Mouse (Mus musculus) liver, embryonic 12.5 days (tissue): ENCODE results near the gene Vps8. TPM values are rescaled to one million over a fixed set of nuclear protein-coding genes. Genes with fewer than 3 reads are reported as not detected.

ENCODE experiments used
- ATAC-seq: fragments of 200-750 bp; cut with Nextera tagmentation; 2 replicates; pipeline ENCODE4 v1.8.0; 2017; ENCODE audit warnings: moderate number of reproducible peaks, mild to moderate bottlenecking, moderate library complexity
- H3K27ac ChIP-seq: fragments of 300-500 bp; sonication (generic); 2 replicates; pipeline ENCODE4 v1.5.1; 2016; ENCODE audit warnings: mild to moderate bottlenecking
- H3K27me3 ChIP-seq: fragments of 300-500 bp; sonication (generic); replicated peaks from 2 replicates; pipeline ENCODE4 v1.6.1; 2016; ENCODE audit warnings: mild to moderate bottlenecking, moderate library complexity
- H3K36me3 ChIP-seq: fragments of 300-500 bp; sonication (generic); 2 replicates; pipeline ENCODE4 v1.6.1; 2016; ENCODE audit warnings: mild to moderate bottlenecking, moderate library complexity
- H3K4me1 ChIP-seq: fragments of 300-500 bp; sonication (generic); 2 replicates; pipeline ENCODE4 v1.6.1; 2016
- H3K4me2 ChIP-seq: fragments of 300-500 bp; sonication (generic); 2 replicates; pipeline ENCODE4 v1.6.1; 2016; ENCODE audit warnings: mild to moderate bottlenecking, moderate library complexity
- H3K4me3 ChIP-seq: fragments of 300-500 bp; sonication (generic); 2 replicates; pipeline ENCODE4 v1.5.1; 2016; ENCODE audit warnings: mild to moderate bottlenecking, moderate library complexity
- H3K9ac ChIP-seq: fragments of 300-500 bp; sonication (generic); 2 replicates; pipeline ENCODE4 v1.6.1; 2016; ENCODE audit warnings: mild to moderate bottlenecking, moderate library complexity
- H3K9me3 ChIP-seq: fragments of 300-500 bp; sonication (generic); replicated peaks from 2 replicates; pipeline ENCODE4 v1.6.1; 2016; ENCODE audit warnings: mild to moderate bottlenecking, moderate library complexity
- WGBS: fragments of 180-500 bp; shearing (Covaris S2); methylation state at CpG from one replicate; pipeline ENCODE4 v1.1.7; 2016; ENCODE audit not compliant: insufficient replicate concordance; 5-methylcytosine and 5-hydroxymethylcytosine counted together
- polyA plus RNA-seq: library from polyadenylated mRNA; unstranded; fragments of >200 nt; fragmentation: Nextera tagmentation; extraction: Ambion mirVana; gene quantifications from 2 replicates; pipeline ENCODE4 v1.2.1, GENCODE M21; 2016

Vps8 gene
- polyA plus RNA-seq, 1 experiment from 2014 or later, result 10.0 TPM

GRCm38 (mm10) chr16:21569952-21570351, 147.0 kb downstream of the Vps8 start:
- ATAC-seq, result no peak
- no peaks in the 10 kb centered on the region for H3K36me3 ChIP-seq
- no peaks in the 10 kb centered on the region for H3K27me3 ChIP-seq
- no peaks in the 10 kb centered on the region for H3K9me3 ChIP-seq
- no peak overlapping the region for H3K4me2 ChIP-seq
- no peaks in the 10 kb centered on the region for H3K4me1 ChIP-seq
- 71% methylated on average over 7 of the region's 7 CpGs for WGBS
- no peak overlapping the region for H3K27ac ChIP-seq
- H3K9ac ChIP-seq, result no peak overlapping the region
- no peak overlapping the region for H3K4me3 ChIP-seq

GRCm38 (mm10) chr16:21570786-21571185, 147.9 kb downstream of the Vps8 start:
- 77% methylated on average over 5 of the region's 5 CpGs for WGBS
- Histone ChIP-seq H3K27me3 (no peaks in the 10 kb centered on the region), H3K36me3 (no peaks in the 10 kb centered on the region), H3K4me3 (no peak overlapping the region), H3K4me2 (no peak overlapping the region), H3K9me3 (no peaks in the 10 kb centered on the region), H3K4me1 (no peaks in the 10 kb centered on the region), H3K27ac (no peak overlapping the region), H3K9ac (no peak overlapping the region)
- no peak for ATAC-seq

DNA sequence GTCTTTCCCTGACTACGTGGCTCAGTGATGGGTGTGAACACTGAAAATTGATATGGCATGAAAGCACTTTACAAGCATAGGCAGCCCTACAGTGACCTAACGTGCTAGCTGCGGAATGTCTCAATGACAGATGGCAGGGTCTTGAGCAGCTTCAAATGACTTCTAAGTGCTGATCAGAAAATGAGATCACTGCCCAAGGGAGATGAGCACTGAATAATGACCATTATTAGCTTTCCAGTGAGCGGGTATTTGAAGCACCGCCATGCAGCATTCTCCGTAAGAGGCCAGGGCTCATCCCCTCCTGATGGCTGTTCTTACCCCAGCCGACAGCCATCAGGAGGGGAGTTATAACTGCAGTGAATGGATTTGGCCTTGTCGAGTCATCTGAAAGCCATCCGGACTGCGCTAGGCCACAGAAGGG, 153.1 kb downstream of the Vps8 start:
- ATAC-seq, result no peak
- no peak overlapping the region for H3K27ac ChIP-seq
- H3K9ac ChIP-seq, result no peak overlapping the region
- H3K27me3 ChIP-seq, result no peaks in the 10 kb centered on the region
- no peaks in the 10 kb centered on the region for H3K9me3 ChIP-seq
- H3K4me2 ChIP-seq, result no peak overlapping the region
- H3K4me3 ChIP-seq, result no peak overlapping the region
- no peaks in the 10 kb centered on the region for H3K4me1 ChIP-seq
- WGBS, result 82% methylated on average over 10 of the region's 10 CpGs
- H3K36me3 ChIP-seq, result no peaks in the 10 kb centered on the region

DNA sequence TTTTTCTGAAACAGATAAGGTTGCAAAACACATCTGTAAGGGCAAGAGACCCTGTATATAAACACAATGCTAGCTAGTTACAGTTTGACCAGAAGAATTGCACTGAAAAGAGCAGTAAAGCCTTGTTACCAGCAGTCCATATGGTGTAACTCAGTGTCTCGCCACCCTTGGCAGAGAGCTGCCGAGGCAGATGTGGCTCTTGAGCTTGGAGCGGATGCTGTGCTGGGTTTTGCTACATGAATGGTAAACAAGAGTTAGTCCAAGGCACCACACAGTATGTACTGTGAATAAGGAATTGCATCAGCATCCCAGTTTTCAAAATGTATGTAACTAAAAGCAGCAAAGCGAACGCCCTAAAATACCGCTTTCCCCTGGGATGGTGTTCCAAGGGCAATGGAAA, 166.2 kb downstream of the Vps8 start:
- Histone ChIP-seq H3K4me3 (no peak overlapping the region), H3K27me3 (no peaks in the 10 kb centered on the region), H3K36me3 (no peaks in the 10 kb centered on the region), H3K4me1 (0 out of 2 replicates have a peak, but pooled peaks cover 3% of the 10 kb centered on the region), H3K4me2 (no peak overlapping the region), H3K27ac (no peak overlapping the region), H3K9me3 (no peaks in the 10 kb centered on the region), H3K9ac (no peak overlapping the region)
- ATAC-seq, result no peak
- WGBS, result 80% methylated on average over 6 of the region's 6 CpGs

- H3K9me3 ChIP-seq, result no peaks in the 10 kb centered on the region
- no peaks in the 10 kb centered on the region for H3K27me3 ChIP-seq
- H3K36me3 ChIP-seq, result no peaks in the 10 kb centered on the region
- 0 out of 2 replicates have a peak, but pooled peaks cover 3% of the 10 kb centered on the region for H3K4me1 ChIP-seq
- no peak overlapping the region for H3K27ac ChIP-seq
- no peak overlapping the region for H3K9ac ChIP-seq
- H3K4me2 ChIP-seq, result no peak overlapping the region
- ATAC-seq, result no peak
- WGBS, result 37% methylated on average over 5 of the region's 5 CpGs
- no peak overlapping the region for H3K4me3 ChIP-seq
These were observed 167.9 kb downstream of the Vps8 start for GRCm38 (mm10) chr16:21590806-21591205.

GRCm38 (mm10) chr16:21591511-21591910, 168.6 kb downstream of the Vps8 start:
- no peaks in the 10 kb centered on the region for H3K9me3 ChIP-seq
- H3K27me3 ChIP-seq, result no peaks in the 10 kb centered on the region
- 66% methylated on average over 2 of the region's 2 CpGs for WGBS
- no peak overlapping the region for H3K4me3 ChIP-seq
- H3K9ac ChIP-seq, result no peak overlapping the region
- H3K27ac ChIP-seq, result no peak overlapping the region
- H3K36me3 ChIP-seq, result no peaks in the 10 kb centered on the region
- ATAC-seq, result no peak
- no peak overlapping the region for H3K4me2 ChIP-seq
- 0 out of 2 replicates have a peak, but pooled peaks cover 3% of the 10 kb centered on the region for H3K4me1 ChIP-seq

DNA sequence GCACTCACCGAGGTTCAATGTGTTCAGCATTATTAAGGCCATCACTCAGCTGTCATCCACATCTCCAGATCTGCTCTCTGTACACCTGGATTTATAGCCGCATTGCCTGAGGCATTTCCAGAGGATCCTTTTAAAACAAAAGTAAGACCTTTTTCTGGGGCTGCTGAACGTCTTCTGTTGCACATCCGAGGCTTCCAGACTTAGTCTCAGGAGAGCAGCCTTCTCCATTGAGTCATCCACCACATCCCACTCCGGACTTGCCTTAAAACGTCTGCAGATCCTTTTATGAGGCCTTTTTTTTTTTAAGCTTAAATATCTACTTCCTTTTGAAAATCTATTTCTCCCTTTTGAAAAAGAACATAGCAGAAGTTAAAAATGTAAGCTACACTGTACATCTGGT, 172.6 kb downstream of the Vps8 start:
- 64% methylated on average over 6 of the region's 6 CpGs for WGBS
- no peaks in the 10 kb centered on the region for H3K36me3 ChIP-seq
- H3K9me3 ChIP-seq, result no peaks in the 10 kb centered on the region
- H3K4me3 ChIP-seq, result no peak overlapping the region
- H3K9ac ChIP-seq, result no peak overlapping the region
- ATAC-seq, result no peak
- H3K4me1 ChIP-seq, result no peaks in the 10 kb centered on the region
- no peak overlapping the region for H3K4me2 ChIP-seq
- H3K27ac ChIP-seq, result no peak overlapping the region
- H3K27me3 ChIP-seq, result no peaks in the 10 kb centered on the region

DNA sequence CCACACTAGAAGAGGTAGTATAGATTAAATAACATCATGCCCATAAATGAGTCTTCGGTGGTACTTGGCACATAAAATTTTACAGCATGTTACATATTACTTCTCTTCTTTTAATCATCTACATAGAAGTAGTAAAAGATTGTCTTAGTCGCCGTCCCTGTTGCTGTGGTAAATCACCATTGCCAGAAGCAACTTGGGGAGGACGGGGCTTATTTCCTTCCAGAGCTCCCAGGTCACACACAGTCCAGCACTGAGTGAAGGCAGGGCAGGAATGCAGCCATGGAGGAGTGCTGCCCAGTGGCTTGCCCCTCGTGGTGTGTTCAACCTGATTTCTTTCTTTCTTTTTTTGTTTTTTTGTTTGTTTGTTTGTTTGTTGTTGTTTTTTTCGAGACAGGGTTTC, 181.4 kb downstream of the Vps8 start:
- 64% methylated on average over 6 of the region's 6 CpGs for WGBS
- Histone ChIP-seq H3K4me1 (0 out of 2 replicates have a peak, but pooled peaks cover 3% of the 10 kb centered on the region), H3K9me3 (no peaks in the 10 kb centered on the region), H3K27ac (no peak overlapping the region), H3K36me3 (no peaks in the 10 kb centered on the region), H3K27me3 (no peaks in the 10 kb centered on the region), H3K9ac (no peak overlapping the region), H3K4me3 (no peak overlapping the region), H3K4me2 (no peak overlapping the region)
- no peak for ATAC-seq

DNA sequence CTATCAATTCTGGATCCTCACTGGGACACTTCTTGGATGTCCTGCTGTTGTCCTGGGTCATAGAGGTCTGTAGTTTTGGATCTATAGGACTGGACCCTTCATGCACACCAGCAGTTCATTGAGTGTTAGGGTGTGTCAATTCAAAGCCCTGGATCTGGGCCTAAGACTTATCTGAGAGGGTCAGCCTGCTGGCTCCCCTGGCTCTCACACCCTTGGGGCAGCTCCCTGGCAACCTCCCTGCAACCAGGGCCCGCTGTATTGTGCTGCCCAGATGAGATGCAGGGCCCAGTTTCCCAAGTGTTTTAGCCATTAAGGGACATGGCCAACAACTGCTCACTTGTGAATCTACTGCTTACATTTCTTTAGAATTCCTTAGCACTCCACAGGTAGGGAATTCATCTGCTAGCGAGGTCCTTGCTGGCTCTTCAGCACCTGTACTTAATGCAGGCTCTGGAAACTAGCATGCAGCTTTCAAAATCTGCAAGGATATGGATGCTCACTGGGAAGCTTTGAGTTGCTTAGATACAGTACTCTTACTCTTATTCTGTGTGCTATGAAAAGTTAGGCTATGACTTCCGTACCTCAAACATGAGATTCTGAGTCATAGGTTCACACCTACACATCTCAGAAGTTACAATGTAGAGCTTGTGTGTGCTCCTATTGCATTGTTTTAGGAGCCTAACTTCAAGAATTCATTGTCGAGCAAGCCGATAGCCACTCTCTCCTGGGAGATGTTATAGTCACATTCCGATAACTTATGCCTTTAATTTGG, 183.5 kb downstream of the Vps8 start:
- Histone ChIP-seq H3K4me2 (no peak overlapping the region), H3K36me3 (no peaks in the 10 kb centered on the region), H3K27ac (no peak overlapping the region), H3K4me1 (0 out of 2 replicates have a peak, but pooled peaks cover 3% of the 10 kb centered on the region), H3K27me3 (no peaks in the 10 kb centered on the region), H3K9ac (no peak overlapping the region), H3K4me3 (no peak overlapping the region), H3K9me3 (no peaks in the 10 kb centered on the region)
- no peak for ATAC-seq
- 74% methylated on average over 6 of the region's 6 CpGs for WGBS

DNA sequence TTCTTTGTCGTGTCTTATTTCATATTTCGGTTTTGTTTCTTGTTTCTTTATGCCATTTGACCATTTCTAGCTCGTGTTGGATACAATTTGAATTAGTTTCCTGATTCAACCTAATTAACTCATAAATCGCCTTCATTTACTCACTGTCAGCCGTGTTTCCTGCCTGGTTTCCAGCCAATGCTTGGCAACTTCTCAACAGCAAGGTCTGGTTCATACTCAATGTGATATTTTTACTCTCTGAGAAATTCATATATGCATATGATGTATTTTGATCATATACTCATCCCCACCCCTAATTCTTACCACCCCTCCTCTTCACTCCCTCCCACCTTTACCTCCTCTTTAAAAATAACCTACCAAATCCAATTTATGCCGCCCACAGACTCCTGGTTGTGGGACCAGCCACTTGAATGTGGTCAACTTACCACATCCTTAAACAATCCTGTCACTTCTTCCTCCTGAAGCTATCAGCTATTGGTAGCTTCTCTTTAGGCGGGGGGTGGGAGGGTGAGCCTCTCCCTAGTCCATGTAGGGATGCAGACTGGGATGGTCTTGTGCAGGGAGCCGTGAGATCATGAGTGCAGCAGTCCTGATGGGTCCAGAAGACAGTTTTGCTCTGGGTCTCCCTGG, 184.2 kb downstream of the Vps8 start:
- 52% methylated on average over 8 of the region's 8 CpGs for WGBS
- Histone ChIP-seq H3K4me3 (no peak overlapping the region), H3K27me3 (no peaks in the 10 kb centered on the region), H3K36me3 (no peaks in the 10 kb centered on the region), H3K27ac (no peak overlapping the region), H3K9me3 (no peaks in the 10 kb centered on the region), H3K4me1 (0 out of 2 replicates have a peak, but pooled peaks cover 3% of the 10 kb centered on the region), H3K4me2 (no peak overlapping the region), H3K9ac (no peak overlapping the region)
- ATAC-seq, result no peak

GRCm38 (mm10) chr16:21607651-21608040, 184.7 kb downstream of the Vps8 start:
- H3K27me3 ChIP-seq, result no peaks in the 10 kb centered on the region
- H3K9me3 ChIP-seq, result no peaks in the 10 kb centered on the region
- no peak overlapping the region for H3K4me2 ChIP-seq
- H3K4me3 ChIP-seq, result no peak overlapping the region
- no peak overlapping the region for H3K9ac ChIP-seq
- H3K4me1 ChIP-seq, result 0 out of 2 replicates have a peak, but pooled peaks cover 3% of the 10 kb centered on the region
- 58% methylated on average over 5 of the region's 5 CpGs for WGBS
- ATAC-seq, result no peak
- H3K36me3 ChIP-seq, result no peaks in the 10 kb centered on the region
- H3K27ac ChIP-seq, result no peak overlapping the region

- Histone ChIP-seq H3K27me3 (no peaks in the 10 kb centered on the region), H3K4me1 (0 out of 2 replicates have a peak, but pooled peaks cover 3% of the 10 kb centered on the region), H3K36me3 (no peaks in the 10 kb centered on the region), H3K27ac (no peak overlapping the region), H3K9ac (no peak overlapping the region), H3K4me3 (no peak overlapping the region), H3K9me3 (no peaks in the 10 kb centered on the region), H3K4me2 (no peak overlapping the region)
- ATAC-seq, result no peak
- WGBS, result 75% methylated on average over 10 of the region's 10 CpGs
These were observed 185.4 kb downstream of the Vps8 start for GRCm38 (mm10) chr16:21608176-21608865.
